Mouse (Mus musculus) heart, postnatal 36 days (tissue): Measurements from ENCODE around the gene Scaf4. TPM values are rescaled to one million over a fixed set of nuclear protein-coding genes. Genes with fewer than 3 reads are reported as not detected.

Experiments
- DNase-seq, 2 experiments: peaks; one replicate each; pipeline ENCODE4 v3.0.0; 2021 to 2022
- intact Hi-C: fragments of 180-260 bp; cut with DNase I; formaldehyde crosslinking; loops from one replicate; pipeline ENCODE4 v1.15.1; 2025
- total RNA-seq, 2 experiments: library from RNA; stranded (reverse); gene quantifications; 2 replicates each; pipeline ENCODE4 v1.2.3; 2021

The Scaf4 gene
- total RNA-seq, 2 experiments from 2014 or later: 18.1 to 22.0 TPM

DNA sequence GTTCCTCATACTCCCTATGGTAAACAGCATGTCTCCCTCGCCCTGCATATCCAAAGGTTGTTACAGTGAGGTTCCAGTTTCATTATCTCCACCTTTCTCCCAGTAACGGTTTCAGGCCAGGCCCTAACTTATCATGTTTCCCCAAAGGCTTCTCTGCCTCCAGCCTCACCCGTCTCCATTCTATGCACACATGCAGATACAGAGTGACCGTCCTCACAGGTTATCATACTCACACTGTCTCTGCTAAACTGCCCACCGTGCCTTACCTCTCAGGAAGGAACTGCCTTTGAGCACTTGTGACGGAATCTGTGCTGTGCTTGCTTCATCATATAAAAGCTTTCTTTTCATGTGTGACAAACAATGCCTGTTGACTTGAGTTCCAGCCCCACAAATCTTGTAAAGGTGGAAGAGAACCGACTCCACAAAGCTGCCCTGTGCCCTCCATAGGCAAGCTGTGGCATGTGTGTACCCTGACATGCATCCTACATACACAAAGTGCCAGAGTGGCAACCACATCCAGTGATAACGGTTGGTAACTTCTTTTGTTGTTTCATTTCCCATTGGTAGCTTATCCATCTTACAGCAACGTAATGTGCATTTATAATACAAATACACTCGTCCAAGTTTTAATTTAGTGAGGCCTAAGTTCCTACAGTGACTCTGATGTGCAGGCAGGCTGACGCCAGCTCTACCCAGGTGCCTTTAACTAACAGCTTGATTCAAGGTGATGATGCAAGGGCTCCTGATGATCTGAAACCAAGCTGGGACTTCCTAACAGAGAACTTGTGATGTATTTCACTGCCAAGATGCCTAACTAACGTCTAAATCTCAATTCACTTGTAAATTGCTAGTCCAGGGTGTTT, 70.6 kb downstream of the Scaf4 start:
- intact Hi-C loops: loop anchor here (10.0 kb wide), 1 partner anchor 511 kb away; the partner anchor contains the start of gene Mis18a
- DNase-seq: no peak

DNA sequence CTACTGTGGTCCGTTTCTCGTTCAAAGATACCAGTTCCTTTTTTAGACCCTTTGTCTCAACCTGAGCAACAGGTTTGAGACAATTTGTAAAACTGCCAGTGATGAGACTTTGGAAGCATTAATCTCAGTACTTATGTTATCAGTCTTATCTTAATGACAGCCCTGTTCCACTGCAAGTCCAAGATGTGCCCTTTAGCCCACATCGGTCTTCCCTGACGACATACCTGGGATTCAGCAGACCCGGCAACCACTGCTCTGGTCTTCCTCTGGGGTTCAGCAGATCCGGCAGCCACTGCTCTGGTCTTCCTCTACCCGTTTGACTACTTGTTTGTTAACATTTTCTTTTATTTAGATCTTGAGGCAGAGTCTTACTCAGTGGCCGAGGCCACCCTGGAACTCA, 72.5 kb downstream of the Scaf4 start:
- DNase-seq: no peak
- intact Hi-C loops: loop anchor here (10.0 kb wide), 1 partner anchor 513 kb away; the partner anchor contains the start of gene Mis18a

DNA sequence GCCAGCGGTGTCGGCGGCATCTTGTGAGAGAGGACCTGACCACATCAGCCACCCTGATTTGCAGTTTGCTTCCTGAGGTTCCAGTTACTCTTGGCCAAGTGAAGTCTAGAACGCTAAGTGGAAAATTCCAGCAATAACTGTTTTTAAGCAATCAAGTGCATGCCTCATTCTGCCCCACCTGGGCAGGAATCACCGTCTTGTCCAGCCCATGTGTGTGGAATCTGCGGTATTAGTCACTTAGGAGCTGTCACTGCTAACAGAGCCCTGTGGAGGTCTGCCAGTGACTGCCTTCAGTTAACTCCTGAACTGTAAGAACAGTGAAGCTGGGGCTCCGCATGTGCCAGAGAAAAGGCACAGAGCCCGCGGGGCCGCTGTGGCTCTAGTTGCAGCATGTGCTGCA, 73.6 kb downstream of the Scaf4 start:
- intact Hi-C loops: loop anchor here (10.0 kb wide), 1 partner anchor 514 kb away; the partner anchor contains the start of gene Mis18a

DNA sequence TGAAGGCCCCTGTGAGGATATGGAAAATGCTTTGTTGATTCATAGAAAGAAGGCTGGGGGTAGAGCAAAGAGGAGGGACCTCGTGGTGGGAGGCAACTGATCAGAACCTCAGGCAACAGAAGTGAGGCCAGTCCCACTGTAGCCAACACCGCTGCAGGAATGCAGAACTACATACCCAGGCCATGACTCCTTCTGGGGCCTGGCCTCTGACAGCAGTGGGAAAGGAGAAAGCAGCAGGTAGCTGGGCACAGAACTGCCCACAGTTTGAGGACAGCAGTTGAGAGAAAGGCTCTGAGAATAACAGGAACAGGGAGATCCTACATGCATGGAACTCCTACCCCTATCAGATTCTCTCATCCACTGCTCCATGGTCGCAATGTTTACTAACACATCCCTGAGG, 75.3 kb downstream of the Scaf4 start:
- no peak for DNase-seq

More for the DNA sequence above, 73.6 kb downstream of the Scaf4 start:
- DNase-seq: no peak

DNA sequence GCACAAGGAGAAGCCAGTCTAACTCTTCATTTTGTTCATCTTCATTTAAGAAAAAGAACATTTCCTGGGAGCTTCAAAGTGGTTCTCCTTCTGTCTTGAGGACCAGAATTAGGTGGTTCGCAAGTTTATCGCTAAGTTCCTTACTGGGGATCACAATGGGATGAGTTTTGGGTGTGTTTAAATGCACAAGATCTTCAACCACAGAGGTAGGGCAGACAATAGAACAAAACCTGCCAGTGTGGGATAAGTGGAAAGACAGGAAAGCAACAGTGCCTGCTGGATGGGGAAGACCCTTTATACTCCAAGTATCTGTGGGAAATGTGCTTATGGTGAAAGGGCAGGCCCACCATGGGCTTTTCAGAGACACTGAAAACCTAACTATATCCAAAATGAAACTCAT, 79.4 kb downstream of the Scaf4 start:
- DNase-seq: no peak
- intact Hi-C loops: no loop called here

More for the DNA sequence above, 75.3 kb downstream of the Scaf4 start:
- intact Hi-C loops: no loop called here

DNA sequence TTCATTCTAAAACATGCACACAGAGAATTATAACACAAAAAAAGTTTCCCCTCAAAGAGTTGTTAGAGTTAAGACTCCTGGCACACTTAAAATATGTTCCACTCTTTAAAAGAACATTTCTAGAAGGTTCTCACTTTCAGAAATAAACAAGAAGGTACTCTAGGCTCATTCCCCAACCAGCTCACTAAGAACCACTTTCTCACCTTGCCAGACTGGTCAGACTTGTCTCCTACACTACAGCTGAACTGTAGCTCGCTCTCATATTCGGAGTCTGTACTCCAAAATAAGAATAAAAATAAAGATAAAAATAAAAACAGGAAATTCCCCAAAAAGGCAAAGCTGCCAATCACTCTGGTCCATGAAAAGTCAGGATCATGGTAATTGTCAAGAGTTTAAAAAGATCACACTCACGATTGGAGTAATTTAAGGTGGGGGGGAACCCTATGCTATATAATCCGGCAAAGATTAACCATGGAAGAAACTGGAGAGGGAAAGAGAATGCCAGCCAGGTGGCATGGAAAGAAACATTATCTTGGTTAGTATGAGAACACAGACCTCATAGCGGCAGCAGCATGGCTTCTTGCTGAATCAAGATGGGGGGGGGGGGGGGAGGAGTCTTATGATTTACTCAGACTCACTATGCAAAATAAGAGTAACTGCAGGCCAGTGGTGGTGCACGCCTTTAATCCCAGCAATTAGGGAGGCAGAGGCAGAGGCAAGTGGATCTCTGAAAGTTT, 80.9 kb downstream of the Scaf4 start:
- intact Hi-C loops: no loop called here
- no peak for DNase-seq

DNA sequence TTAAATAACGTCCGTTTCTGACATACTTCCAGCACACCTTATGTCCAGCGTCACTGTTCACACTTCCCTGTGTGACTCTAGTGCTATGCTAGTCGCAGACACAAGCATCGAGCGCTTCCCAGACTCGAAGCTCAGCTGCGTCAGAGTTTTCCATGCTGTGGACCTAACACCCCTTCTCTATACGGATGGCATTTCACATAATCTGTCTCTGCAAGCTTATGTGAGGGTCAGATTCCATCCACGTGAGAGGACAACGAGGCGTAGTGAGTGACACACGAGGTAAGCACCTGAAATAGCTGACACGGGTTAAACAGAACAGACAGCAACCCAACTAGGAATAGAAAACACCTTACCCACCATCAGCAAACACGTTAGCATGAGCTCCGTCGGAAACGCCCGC, 82.2 kb downstream of the Scaf4 start:
- intact Hi-C loops: no loop called here
- no peak for DNase-seq

DNA sequence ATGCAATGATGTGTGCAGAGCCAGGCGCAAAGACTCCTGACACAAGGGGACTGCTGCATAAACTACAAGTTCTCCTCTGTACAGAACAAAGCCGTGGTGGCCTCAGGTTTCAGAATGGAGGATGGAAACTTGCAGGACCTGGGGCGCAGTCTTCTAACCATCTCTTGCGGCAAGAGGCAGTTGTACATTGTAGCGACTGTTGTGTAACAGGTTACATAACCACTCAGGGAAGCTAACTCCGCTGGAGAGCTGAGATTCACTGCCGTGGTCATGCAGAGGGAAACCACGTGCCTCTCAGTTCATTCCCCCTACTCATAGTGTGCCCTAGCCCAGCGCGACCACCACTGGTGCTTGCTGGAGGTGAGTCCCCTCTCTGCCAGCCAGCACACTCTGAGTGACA, 85.1 kb downstream of the Scaf4 start:
- no peak for DNase-seq
- intact Hi-C loops: loop anchor here (5.0 kb wide), 1 partner anchor 83 kb away; the partner anchor contains the start of gene Scaf4

DNA sequence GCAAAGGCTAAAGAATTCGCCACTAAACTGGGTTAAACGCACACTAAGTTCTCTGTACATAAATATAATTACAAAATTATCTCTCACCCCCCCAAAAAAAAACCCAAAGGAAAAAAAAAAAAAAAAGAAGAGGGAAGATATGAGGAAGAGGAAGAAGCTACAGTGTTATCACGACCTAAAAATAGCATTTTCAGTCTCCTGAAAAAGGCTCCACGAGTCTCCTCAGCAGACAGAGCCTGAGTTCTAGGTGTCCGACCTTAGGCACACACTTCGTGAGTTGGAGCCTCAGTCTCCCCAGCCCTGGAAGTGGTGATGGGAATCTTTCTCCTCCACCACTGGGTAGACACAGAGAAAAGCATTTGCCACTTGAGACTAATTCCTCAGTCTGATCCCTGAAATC, 85.7 kb downstream of the Scaf4 start:
- intact Hi-C loops: loop anchor here (5.0 kb wide), 1 partner anchor 84 kb away; the partner anchor contains the start of gene Scaf4
- no peak for DNase-seq

DNA sequence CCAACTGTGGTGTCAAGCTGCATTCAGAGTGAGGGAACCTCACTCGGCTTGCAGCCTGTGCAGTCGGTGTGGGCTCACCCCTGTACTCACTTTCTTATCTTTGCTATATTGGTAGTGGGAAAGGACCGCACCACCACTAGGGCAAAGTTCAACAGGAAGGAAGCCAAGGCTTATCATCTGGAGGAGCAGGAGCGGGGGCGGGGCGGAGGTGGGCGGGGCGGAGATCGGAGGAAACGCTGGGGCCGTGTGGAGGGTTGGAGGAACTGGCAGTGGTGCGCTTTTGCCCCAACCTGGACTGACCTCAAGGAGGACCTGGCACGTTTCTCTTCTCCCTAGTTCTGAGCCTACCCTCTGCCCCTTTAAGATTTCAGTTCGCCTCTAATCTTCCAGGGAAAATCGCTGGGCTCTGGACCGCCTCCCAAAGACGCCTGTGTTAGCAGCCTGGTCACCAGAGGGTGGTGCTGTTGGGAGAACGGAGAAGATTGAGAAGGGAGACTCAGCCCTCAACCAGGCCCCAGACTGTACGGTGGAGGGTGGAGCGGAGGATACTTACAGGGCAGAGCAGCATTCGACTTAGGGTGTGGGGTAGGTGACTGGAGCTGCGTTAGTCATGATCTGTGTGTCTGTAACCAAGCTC, 86.8 kb downstream of the Scaf4 start:
- DNase-seq: peak; percentile 76 to 80
- intact Hi-C loops: loop anchor here (5.0 kb wide), 1 partner anchor 85 kb away; the partner anchor contains the start of gene Scaf4

DNA sequence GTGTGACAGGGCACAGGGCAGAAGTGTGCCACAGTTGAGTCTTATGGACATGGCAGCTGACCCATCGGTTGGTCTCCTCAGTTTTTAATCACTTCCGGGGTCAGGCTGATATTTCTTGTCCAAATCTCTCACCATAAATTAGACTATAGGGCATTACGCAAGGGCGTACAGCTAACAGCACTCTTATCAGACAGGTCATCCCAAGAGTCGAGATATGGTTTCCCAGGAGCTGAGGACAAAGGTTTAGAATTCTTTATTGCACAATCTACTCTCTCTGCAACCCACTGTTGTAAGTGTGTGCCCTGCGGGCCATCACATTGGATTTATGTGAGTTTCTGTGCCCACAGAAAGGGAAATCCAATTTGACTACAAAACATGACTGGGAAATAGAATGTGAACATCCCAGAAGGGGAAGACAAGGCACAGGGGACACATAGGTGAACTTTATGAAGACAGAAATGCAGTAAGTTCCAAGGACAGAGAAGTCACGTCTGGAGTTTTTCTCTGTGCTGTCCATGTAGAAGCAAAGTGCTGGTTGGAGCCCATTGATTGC, 87.5 kb downstream of the Scaf4 start:
- intact Hi-C loops: loop anchor here (5.0 kb wide), 1 partner anchor 86 kb away; the partner anchor contains the start of gene Scaf4
- no peak for DNase-seq

DNA sequence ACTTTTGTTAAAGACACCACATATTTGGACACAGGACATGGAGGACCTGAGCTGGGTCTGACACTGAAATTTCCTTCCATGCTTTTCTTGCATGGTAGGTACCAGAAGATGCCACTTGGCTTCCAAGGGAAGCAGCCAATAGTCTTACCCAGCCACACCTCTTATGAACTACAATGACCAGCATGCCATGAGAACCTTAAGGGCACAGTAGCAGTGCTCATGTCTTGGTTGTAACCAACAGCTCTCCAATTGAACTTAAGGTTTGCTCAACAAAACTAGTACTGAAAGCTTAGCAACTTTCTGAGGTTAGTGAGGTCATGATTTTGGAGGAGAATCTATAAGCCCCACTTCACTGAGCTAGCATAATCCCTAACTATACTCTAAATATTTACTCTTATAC, 90.6 kb downstream of the Scaf4 start:
- no peak for DNase-seq
- intact Hi-C loops: no loop called here

DNA sequence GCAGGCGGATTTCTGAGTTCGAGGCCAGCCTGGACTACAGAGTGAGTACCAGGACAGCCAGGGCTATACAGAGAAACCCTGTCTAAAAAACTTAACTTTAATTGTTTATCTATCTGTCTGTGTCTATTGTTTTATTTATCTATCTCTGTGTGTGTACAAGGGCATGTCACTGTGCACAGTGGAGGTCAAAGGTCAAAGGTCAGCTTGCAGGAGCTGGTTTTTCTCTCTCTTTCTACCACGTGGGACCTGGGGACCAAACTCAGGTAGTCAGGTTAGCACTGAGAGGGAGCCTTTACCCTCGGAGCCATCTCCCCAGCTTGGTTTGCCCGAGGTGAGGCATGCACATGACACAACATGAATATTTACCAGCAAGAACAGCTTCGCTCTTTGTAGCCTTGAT, 93.0 kb downstream of the Scaf4 start:
- intact Hi-C loops: no loop called here
- DNase-seq: no peak

DNA sequence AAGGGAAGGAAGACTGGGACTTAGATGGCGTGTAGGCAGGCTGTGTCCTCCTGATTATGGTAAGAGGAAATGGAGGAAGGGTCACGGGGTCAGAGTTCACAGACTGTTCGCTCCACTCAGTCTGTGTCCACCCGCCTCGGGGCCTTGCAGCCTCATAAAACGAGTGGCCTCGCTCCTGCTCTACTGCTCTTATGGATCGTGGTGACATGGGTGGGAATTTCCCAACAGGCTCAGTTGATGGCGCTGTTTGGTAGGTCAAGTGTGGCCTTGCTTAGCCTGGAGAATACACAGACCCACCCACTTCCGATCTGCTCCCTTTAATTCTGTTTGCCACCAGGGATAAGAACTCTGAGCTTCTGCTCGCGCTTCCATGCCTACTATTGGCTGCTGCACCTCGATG, 96.8 kb downstream of the Scaf4 start:
- intact Hi-C loops: no loop called here
- DNase-seq: peak; percentile 26 to 45

DNA sequence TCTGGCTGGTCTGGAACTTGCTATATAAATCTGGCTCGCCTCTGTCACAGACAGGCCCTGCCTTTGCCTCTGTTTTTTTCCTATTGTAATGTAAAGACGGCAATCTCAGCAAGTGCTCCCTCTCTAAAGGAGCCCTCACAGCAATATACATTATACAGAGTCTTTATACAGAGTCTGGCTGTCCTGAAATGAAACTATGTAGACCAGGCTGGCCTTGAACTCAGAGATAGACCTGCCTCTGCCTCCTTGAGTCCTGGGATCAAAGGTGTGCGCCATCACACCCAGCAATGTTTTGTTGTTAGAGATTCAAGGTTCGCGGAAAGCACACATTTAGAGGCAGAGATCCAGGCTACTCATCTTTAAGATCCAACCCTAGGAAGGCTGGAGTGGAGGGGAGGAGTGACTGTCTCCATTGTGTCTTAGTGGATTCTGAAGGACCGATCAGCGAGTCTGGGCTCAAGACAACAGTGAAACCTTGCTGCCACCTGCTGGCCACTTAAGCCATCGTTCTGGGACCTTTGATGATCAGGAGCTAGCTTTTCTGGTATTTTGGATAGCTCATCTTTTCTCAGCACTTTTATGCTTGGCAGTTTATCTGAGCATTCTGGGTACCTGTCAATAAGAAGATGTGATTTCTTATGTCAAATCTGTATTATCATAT, 98.2 kb downstream of the Scaf4 start:
- DNase-seq: peak; percentile 72 to 84
- intact Hi-C loops: loop anchor here (1.0 kb wide), 2 partner anchors 342 to 413 kb away; no protein-coding TSS in a partner anchor

DNA sequence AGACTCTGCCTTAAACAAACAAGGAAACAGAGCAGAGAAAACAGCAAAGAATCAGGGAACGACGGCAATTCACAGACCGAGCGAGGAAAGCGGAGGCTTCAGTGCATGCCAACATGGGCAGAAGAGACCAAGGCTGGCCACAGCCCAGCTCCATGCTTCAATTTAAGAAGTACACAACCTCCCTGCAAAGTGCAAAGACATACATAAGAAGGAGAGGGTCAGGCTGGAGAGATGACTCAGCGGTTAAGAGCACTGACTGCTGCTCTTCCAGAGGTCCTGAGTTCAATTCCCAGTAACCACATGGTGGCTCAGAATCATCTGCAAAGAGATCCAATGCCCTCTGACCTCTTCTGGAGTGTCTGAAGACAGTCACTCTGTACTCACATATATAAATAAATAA, 100.2 kb downstream of the Scaf4 start:
- intact Hi-C loops: loop anchor here (5.0 kb wide), 1 partner anchor 242 kb away; no protein-coding TSS in a partner anchor
- no peak for DNase-seq

DNA sequence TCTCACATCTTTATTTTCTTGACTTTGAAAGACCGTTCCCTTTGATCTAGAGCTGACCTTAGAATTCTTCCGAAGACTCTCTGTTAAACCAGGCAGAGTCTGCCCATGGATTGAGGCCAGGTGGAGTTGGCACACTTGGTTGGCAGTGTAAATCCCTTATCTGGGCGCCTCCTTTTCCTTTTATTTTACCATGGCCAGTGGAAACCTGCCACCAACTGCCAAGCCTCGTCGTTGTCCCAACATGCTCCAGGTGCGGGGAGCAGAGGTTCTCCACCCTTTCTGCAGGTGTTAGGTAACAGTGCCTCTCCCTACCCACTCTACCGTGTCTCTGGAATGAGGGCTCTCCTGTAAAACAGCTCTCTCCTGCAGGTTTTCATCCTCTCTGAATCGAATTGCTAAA, 102.6 kb downstream of the Scaf4 start:
- intact Hi-C loops: loop anchor here (5.0 kb wide), 1 partner anchor 239 kb away; no protein-coding TSS in a partner anchor
- DNase-seq: no peak

DNA sequence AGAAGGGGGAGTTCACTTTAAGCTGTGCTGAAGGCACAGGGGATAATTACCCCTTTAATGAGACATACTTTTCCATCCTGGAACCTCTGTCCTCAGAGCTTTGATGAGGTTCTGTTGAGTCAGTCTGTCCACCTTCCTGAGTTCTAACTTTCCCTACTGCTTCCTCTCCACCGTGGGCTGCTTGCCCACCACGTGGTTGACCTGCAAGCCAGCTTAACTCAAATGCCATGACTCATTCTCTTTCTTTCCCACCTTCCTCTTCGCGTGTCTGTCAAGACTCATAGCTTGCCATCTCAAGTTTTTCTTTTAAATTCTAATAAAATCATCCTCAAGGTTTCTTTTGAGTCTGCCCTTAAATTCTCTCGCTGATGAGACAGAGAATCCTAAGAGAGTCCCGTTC, 103.3 kb downstream of the Scaf4 start:
- intact Hi-C loops: loop anchor here (5.0 kb wide), 1 partner anchor 239 kb away; no protein-coding TSS in a partner anchor
- DNase-seq: no peak

DNA sequence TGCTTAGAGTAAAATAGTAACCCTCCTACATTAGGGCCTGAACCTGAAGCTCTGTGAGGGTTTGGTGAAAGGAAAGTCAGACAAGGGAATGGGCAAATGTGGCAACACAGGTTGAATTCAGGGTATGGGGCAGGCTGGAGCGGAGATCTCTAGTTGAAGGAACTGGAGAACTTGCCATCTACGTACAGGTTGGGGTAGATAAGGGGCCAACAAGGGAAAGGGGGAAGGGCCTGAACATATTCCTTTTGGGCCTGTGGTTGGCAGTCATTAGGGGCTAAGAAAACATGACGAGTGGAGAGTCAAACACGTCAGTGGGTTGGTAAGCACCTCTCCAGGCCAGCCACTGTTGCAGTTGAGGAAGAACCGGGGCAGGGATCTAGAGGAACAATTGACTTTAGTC, 104.4 kb downstream of the Scaf4 start:
- intact Hi-C loops: loop anchor here (5.0 kb wide), 1 partner anchor 238 kb away; no protein-coding TSS in a partner anchor
- no peak for DNase-seq

DNA sequence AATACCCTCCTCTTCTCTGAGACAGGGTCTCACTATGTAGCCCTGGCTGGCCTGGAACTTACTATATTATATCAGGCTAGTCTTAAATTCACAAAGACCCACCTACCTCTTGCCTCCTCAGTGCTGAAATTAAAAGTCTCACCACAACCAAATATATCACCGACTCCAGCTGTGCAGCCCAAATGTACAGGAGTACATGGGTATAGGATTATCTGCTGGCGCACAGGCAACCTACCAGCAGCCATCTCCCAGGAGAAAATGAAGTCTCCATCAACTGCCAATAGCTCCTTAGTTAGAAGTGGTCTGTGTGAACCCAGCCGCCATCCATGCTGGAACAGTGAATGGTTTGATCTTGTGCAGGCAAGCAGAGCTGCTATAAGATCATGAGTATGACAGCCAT, 105.9 kb downstream of the Scaf4 start:
- DNase-seq: no peak
- intact Hi-C loops: no loop called here
